Mouse (Mus musculus) large intestine, adult 2 months (tissue): ENCODE data around the gene Unc79. TPM values are rescaled to one million over a fixed set of nuclear protein-coding genes. Genes with fewer than 3 reads are reported as not detected.

Source experiments
- DNase-seq: peaks from one replicate; pipeline ENCODE4 v3.0.0-alpha.2; 2012; ENCODE audit warnings: low read depth, low spot score
- WGBS: fragments of 180-500 bp; shearing (Covaris S2); methylation state at CpG from one replicate; pipeline ENCODE4 v1.1.7; 2018; 5-methylcytosine and 5-hydroxymethylcytosine counted together
- polyA plus RNA-seq: library from polyadenylated mRNA; depleted of rRNA; stranded (reverse); fragments of >200 nt; gene quantifications from 2 replicates; pipeline ENCODE4 v1.2.3, GENCODE M21; 2012; rRNA removed

Unc79 gene
- 0.15 and 0.22 TPM in 2 replicates for polyA plus RNA-seq

DNA sequence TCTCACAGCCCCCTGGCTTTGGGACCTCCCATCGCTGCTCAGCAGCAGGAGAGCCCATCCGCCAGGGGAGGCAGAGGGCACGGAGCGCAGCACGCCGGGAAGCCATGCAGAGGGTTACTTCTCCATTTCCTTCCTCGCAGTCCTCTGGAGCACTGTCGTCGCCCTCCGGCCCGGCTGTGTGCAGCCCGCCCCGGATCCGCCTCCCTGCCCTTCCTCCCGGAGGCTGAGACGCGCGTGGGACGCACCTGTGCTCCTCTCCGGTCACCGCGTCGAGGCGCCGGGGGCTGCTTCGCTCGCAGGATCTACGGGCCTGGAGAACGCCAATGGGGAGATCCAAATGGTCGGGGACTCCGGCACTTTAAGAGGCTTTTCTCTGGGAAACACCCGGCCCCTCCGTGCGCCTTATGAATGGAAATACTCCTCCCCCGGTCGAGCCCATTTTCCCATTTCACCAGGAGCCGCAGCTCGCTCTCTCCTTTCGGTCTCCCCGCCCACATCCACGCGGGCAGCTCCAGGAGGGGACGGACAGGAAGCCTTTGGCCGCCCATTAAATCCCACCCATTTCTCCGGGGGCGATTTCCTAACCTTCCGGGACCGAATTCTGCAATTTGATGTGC lies at the start of gene Unc79:
Gene Unc79 (plus strand): TSS at position 82 of the 617 bp plus-strand sequence.
- WGBS = 1% methylated on average over 48 of the region's 48 CpGs
- no peak for DNase-seq

DNA sequence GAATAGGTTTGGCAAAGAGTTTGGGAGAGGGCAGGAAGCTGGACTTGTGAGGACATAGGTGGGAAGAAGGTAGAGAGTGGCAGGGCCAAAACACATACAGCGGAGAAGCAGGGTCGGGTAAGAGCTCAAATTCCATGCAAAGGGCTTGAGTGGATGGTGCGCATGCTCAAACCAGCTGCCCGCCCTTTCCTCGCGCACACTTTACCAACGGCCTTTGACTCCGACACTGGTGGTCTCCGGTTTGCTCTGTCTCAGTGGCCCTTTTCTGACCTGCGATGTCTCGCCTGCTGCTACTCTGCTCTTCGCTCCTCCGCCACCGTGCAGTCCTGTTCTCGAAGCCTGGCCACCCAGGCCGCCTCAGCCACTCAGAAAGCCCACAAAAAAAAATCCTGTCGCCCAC lies 49.6 kb upstream of the Unc79 start, which contains the start of gene Cox8c:
Gene Cox8c (plus strand): TSS at position 226 of the 400 bp plus-strand sequence.
- 88% methylated on average over 17 of the region's 17 CpGs for WGBS
- no peak for DNase-seq

DNA sequence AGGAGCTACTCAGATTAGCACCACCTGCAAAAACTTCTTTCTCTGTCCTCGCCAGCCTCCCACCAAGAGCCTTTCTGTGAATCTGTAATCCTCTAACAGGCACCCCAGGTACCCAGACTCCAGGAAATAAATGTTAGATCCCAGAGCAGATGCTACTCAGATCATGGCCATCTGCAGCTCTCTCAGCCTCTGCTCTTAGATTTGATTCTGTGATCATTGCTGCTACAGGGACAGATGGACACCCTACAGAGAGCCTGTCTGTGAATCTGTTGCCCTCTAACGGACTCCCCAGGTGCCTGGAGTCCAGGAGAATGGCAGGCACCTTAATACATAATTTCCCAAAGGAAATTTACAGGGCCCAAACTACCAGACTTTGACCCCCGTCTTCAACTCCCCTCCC lies 40.5 kb upstream of the Unc79 start:
- DNase-seq = no peak

DNA sequence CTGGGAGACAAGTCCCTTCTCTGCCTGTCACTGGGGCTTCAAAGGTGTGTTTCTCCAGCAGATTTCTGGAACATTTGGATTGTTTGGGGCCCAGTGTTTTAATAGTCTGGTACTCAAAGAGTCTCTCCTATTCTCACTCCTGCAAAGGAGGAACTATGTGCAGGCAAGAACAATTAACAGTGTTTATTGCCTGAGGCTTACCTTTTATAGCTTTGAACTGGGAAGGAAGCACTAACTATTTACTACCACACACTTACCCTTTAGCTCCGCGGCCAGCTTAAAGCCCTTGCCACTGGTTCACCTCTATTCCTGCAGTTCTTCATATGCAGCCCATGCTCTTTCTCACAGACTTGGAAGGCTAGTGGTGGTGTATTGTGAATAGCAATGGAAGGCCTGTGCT lies 32.6 kb upstream of the Unc79 start:
- 4% methylated on average over 2 of the region's 2 CpGs for WGBS
- DNase-seq = peak; percentile 27

More for the DNA sequence above, 40.5 kb upstream of the Unc79 start:
- 40% methylated on average over 3 of the region's 3 CpGs for WGBS

DNA sequence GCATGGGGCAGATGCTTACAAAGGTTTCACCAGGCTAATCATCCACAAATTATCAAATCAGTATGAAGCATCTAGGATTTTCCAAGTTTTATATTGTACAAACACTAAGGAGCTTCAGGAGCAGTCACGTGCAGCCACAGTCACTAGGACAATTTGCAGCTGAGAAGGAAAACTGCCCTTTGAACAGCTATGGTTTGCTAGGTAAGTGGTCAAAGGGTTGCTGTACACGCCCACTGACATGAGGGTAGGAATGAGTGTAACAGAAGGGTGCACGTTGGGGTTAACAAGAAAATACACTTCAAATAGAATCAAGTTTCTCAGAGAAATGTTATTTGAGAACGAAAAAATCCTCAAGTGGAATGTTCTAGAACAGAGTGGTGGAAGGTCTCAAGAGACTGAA lies 18.9 kb upstream of the Unc79 start:
- WGBS = 33% methylated on average over 4 of the region's 4 CpGs
- no peak for DNase-seq

DNA sequence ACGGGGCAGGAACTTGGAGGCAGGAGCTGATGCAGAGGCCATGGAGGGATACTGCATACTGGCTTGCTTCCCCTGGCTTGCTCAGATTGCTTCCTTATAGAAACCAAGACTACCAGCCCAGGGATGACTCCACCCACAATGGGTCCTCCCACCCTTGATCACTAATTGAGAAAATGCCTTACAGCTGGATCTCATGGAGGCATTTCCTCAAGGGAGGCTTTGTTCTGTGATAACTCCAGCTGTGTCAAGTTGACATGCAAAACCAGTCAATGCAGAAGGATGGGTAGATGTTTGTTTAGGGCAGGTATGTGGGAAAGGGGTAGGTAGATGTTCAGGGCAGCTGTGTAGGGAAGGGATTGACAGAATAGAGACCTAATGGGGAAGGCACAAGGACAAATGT lies 18.3 kb upstream of the Unc79 start:
- DNase-seq = no peak
- WGBS = 52% methylated on average over 1 of the region's 1 CpGs

DNA sequence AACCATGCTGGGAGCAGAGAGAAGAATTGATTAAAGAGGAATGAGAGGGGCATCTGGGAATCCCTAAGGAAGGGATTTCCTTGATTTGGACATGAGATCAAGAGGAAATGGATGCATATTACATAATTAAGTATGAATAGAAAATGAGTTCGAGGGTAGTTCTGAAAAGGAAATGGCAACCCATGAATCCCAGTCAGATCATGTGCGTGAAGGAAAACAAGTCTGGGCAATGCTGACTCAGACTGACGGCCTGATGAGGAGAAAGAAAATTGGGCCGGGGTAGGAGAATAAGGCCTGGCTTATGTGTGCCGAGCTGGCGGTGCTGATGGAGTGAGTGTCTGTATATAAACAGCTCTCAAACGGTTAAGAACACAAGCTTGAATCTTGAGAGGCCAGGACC lies 17.9 kb upstream of the Unc79 start:
- WGBS = 85% methylated on average over 7 of the region's 7 CpGs
- no peak for DNase-seq

DNA sequence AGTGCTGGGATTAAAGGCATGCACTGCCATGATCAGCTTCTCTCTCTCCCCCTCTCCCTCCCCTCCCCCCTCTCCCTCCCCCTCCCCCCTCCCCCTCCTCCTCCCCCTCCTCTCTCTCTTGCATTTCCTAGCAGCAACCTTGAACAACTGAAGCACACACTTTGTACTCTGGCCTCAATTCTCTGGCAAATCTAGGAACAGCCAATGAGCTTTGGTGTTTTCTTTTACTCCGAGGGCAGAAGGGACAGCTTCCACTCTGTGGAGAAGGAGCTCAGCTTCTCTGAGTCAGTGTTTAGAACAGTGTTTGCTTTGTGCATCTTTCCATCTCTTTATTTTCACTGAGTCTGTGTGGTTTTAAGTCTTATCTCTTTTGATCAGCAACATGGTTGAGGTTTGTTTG lies 12.8 kb upstream of the Unc79 start:
- DNase-seq = no peak
- 9% methylated on average over 1 of the region's 1 CpGs for WGBS

DNA sequence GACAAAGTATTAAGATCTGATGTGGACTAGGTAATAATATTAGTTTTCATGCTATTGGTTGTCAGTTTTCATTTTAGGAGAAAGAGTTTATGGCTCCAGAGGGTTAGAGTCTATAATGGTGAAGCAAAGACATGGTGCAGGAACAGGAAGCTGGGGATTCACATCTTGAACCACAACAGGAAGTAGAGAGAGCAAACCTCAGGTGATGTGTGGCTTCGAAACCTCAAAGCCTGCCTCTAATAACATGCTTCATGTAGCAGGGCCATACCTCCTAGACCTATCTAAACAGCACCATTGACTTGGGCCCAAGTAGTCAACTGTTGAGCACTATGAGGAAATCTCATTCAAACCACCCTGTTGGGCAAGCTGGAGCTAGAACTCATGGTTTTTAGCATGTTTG lies 3.1 kb upstream of the Unc79 start:
- no peak for DNase-seq
- 81% methylated on average over 1 of the region's 1 CpGs for WGBS

DNA sequence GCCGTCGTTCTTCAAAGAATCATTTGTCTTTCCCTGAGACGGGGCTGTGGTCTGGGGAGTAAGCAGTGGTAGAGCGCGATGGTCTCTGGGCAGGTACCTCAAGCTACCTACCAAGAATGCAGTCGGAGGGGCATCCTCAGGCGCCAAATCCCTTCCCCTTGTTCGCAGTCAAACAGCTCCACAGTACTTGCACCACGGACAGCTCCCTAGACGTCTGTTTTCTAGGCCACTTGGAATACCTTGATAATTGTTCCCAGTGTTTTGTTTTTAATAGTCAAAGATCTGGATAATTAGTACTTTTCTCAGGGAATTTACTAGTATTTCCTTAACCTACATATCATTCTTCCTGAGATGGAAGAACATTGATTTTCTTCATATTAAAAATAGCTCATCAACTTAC lies 833 bp upstream of the Unc79 start:
- 20% methylated on average over 10 of the region's 10 CpGs for WGBS
- no peak for DNase-seq

DNA sequence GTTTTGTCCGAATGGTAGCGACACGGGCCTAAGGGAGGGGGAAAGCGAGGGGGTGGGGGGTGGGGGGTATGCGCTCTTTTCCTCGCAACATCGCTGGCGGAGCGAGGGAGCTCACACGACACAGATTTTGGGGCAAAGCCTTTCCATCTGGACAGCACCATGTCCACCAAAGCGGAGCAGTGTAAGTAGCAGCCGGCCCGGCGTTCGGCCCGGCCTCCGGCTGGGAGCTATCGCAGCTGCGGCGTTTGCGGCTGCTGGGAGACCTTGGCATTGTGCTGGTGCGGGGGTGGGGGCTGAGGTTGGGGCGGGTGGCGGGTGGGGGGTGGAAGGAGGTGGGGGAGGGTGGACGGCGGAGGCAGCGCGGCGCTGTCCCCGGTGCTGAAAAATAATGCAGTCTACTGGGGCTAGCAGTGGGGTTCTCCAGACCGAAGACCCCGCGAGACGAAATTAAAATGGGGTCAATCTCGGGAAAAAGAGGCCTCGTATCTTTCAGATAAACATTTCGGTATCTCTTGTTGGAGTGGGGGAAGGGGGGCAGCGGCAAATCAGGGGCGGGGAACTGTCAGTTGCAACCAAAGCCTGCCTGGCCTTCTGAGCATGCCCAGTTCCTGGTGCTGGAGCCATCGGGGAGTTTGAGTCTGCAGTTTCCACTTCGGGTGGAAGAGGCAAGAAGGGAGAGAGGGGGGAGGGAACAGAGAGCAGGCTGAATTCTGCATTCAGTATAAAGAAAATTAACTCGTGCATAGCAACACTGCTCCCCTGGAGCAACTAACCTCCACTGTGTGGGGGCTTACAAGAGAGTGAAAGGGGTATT lies 943 bp downstream of the Unc79 start:
- DNase-seq = no peak
- WGBS = 1% methylated on average over 37 of the region's 42 CpGs

DNA sequence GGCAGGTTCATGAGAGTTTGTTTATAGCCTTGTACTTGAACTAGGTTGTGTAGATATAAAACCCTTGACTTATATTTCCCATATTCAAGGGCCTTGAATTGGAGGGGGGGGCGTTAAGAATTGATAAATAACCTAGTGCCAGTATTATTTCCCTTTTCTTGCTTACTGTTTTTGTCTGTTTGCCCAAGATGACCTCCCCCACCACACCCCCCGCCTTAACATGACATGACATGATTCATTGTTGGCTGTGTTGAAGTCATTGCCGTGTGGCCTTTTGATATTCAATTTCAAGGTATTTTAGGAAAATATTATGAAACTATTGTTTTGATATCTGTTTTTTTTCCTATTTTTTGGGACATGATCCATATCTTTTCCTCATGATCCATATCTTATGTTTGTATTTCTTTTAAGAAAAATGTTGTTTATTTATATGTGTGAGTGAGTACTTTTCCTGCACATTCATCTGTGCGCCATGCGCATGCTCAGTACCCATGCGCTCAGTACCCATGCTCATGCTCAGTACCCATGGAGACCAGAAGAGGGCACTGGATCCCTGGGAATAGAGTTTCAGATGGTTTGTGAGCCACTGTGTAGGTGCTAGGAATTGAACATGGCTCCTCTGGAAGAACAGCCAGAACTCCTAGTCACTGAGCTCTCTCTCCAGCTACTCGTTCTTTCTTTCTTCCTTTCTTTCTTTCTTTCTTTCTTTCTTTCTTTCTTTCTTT lies 11.6 kb downstream of the Unc79 start:
- DNase-seq = no peak
- WGBS = 83% methylated on average over 7 of the region's 7 CpGs

DNA sequence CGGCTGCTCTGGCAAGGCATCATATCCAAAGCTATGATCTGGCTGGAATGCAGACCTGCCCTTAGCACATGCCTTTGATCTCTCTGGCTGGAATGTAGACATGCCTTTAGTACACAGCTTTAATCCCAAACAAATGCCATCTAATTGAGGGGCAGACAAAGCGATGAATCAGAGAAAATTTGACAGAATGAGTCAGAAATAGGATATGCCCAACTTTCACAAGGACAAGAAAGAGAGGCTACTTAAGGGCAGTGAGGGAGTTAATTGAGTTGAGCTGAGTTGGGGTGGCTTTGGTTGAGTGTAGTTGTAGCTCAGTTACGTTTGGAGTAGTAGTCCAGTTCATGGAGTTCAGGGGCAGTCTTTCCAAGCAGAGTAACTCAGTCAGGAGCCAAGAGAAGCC lies 12.4 kb downstream of the Unc79 start:
- DNase-seq = no peak
- WGBS = 28% methylated on average over 3 of the region's 3 CpGs

DNA sequence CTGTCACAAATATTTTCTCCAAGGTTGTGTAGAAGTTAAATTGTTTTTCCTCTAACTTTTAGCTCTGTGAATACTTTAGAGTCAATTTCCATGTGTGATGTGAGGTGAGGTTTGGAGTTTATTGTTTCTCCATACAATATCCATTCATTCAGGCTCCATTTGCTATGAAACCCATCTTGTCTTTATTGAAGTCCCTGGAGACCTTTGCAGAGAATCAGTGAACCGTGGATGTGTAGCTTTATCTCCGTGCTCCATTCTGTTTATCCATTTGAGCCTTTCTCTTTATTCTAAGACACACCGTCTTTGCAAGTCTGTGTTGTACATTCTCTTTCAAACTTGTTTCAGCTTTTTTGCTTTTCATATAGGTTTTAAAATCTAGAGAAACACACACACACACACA lies 15.8 kb downstream of the Unc79 start:
- no peak for DNase-seq
- 73% methylated on average over 3 of the region's 3 CpGs for WGBS

DNA sequence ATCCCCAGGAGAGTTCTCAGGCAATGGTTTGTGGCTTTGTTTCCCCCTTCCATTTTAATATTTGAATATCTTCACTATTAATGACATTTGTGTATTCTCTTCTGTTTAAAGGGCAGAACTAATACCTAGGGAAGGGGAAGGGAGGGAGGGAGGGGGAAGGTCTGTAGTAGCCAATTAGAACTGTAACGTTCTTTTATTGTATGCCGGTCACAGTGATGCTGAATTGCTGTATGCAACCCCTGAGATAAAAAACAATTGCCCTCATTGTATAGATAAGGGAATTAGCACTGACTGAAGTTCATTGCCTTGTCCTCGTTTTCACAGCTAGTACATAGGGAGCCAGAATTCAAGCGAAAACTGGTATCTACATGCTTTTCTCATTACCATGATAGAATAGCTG lies 31.9 kb downstream of the Unc79 start:
- DNase-seq = no peak

DNA sequence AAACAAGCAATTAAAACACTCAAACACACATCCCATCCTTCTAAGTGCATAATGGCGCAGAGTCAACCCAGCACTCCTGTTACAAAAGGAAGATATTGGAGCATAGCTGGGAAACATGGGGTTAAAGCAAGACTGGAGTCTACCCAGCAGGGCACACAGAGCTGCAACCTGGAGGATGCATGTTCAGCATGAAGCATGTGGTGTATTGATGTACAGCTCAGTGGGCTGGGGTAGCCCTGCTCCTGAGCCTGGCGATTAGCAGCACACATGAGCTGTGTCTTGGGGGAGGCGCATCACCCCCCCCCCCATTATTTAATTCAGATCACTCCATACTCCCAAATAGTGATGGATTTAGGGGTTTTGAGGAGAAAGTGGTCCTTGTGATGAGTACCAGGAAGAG lies 32.9 kb downstream of the Unc79 start:
- 88% methylated on average over 3 of the region's 3 CpGs for whole genome bisulfite sequencing

More for the DNA sequence above, 31.9 kb downstream of the Unc79 start:
- WGBS = 19% methylated on average over 4 of the region's 4 CpGs

DNA sequence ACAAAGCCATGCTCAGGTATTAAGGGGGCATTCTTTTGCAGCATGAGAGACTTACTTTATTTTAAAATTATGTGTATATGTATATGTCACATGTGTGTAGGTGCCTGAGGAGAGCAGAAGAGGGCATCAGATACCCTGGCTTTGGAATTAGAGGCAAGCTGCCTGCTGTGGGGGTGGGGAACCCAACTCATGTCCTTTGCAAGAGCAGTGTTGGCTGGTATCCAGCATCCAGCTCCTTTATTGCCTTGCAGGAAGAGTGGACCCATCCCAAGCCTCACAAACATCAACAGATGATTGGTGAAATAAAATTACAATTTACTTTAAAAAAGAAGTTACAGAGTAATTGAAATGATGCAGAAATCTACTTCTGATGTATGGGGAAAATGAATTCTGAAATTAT lies 36.7 kb downstream of the Unc79 start:
- DNase-seq = no peak

More for the DNA sequence above, 32.9 kb downstream of the Unc79 start:
- DNase-seq = no peak

DNA sequence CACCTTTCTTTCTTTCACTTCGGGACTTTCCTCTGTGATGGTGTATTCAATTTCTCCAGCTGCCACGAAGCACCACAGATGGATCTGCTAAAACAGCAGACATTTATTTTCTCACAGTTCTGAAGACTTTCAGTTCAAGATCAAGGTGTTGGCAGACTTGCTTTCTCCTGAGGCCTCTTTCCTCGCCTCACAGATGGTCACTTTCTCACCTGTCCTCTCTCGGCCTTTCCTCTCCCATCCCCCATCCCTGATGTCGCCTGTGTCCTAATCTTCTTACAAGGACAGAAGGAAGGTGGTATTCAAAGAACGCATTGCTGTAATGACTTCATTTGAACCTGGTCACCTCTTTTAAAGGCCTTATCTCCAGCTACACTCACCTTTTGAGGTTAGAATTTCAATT lies 39.1 kb downstream of the Unc79 start:
- DNase-seq = no peak
- WGBS = 70% methylated on average over 6 of the region's 6 CpGs

DNA sequence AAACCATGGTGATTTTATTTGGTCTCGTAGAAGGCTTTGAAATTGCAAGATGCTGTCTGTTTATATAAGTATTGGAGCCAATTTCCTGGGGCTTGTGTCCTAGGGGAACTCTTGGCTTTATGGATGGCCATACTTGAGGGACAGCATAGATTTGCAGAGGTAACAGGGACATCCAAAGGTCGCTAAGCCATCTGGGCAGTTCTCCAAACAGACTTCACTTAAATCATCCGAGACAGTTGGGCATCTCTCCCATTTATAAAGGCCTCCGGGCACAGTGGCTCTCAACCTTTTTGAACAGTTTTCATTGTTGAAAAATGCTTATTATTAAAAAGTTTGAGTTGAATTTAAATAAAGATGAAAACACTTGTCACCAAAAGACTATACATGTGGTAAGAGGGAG lies 59.8 kb downstream of the Unc79 start:
- 35% methylated on average over 4 of the region's 4 CpGs for WGBS
- DNase-seq = no peak

DNA sequence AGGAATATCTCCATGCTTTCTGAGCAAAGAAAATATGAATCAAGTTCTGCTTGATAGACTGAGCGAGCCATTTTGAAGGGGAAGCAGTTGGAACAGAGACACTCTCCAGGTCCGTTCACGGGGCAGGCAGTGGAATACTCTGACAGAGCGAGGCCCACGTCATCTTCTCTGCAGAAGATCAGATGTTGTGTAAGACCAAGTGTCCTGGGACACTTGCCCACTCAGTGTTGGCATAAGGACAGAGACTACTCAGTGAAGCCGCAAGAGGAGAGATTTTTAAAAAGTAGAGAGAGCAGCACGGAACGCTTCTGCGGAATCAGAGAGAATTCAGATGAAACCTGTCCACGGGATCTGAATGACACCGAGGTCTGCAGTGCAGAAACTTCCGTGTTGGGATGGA lies 69.5 kb downstream of the Unc79 start:
- DNase-seq = no peak
- 84% methylated on average over 12 of the region's 12 CpGs for WGBS

DNA sequence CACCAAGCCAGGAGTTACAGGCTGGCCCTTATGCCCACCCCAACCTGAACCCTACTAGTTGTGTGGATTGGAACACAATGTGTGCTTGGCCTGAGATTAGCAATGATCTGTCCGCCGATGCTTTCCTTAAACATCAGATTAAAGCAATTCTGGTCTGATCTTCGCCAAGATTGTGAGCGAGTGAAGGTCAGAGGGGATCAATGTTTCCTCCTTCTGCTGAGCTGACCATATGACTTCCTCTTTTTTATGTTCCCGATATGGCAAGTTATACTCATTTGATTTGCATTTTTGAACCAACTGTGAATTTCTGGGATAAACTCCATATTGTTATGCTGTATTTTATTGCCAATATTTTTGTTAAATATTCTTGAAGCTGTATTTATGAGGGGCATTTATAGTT lies 88.0 kb downstream of the Unc79 start:
- DNase-seq = no peak
- WGBS = 62% methylated on average over 5 of the region's 5 CpGs
